Mouse (Mus musculus): Measurements from ENCODE around the gene Srrm1.

DNA sequence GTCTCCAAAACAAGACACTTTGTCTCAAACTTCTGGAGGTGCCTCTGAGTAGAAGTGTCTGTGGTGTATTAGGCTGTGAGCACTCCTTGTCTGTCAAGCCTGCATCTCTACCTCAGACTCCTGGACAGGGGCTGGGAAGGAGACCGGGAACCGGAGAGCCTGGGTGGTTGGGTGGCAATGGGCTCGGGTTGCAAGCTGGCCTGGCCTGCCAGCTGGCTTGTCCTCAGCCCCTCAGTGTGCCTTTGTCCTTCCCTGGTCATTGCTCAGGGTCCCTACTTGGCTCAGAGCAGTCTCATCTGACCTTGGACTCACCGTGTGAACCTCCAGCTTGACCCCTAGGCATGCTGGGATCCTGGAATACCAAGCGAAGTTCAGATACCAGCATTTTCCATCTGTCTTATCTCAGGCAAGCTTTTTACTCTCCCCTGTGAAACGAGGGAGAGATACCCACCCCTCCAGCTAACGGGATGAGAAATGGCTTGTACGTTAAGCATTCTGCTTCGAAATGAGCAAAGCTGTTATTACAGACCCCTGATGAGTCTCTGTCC lies 43.9 kb downstream of the Srrm1 start:
- TF ChIP-seq POLR2A (IDR thresholded peaks at IDR 0.05; ENCODE audit: borderline replicate concordance, insufficient read depth, low read length) (no peak), CTCF (IDR thresholded peaks at IDR 0.05; ENCODE audit: borderline replicate concordance, insufficient read depth, low read depth, low read length) (no peak)

Data from cerebellum, adult 2 months (tissue).